Mouse (Mus musculus) cerebellum, adult 2 months (tissue): ENCODE data around the gene Thsd7b. TPM values are rescaled to one million over a fixed set of nuclear protein-coding genes. Genes with fewer than 3 reads are reported as not detected.

Source experiments
- DNase-seq, 2 experiments: peaks; one replicate each; pipeline ENCODE4 v3.0.0; 2021
- H3K27ac ChIP-seq: fragments of 200-500 bp; 2 replicates; pipeline ENCODE4 v1.5.1; 2012; ENCODE audit warnings: low read length, control low read depth, inconsistent platforms; ENCODE audit not compliant: insufficient read depth
- H3K27me3 ChIP-seq: fragments of 200-500 bp; 2 replicates; pipeline ENCODE4 v1.6.1; 2012; ENCODE audit warnings: inconsistent platforms, mild to moderate bottlenecking, low read length, moderate library complexity; ENCODE audit not compliant: control insufficient read depth, insufficient read depth
- H3K4me1 ChIP-seq: fragments of 200-500 bp; 2 replicates; pipeline ENCODE4 v1.6.1; 2011; ENCODE audit warnings: low read length; ENCODE audit not compliant: control insufficient read depth, insufficient read depth
- H3K4me3 ChIP-seq: fragments of 200-500 bp; replicated peaks from 2 replicates; pipeline ENCODE3; 2011; ENCODE audit warnings: mild to moderate bottlenecking, low read depth, low read length, control low read depth; ENCODE audit not compliant: insufficient read depth
- CTCF ChIP-seq: fragments of 200-500 bp; IDR thresholded peaks from 2 replicates; pipeline ENCODE4 v1.5.1; 2011; ENCODE audit warnings: low read depth, mild to moderate bottlenecking, control low read depth, low read length, moderate library complexity, borderline replicate concordance; ENCODE audit not compliant: insufficient read depth
- POLR2A ChIP-seq: fragments of 200-500 bp; IDR thresholded peaks from 2 replicates; pipeline ENCODE4 v1.6.1; 2011; ENCODE audit warnings: low read length, control low read depth, borderline replicate concordance; ENCODE audit not compliant: insufficient read depth
- WGBS: fragments of 180-500 bp; shearing (Covaris S2); methylation state at CpG from one replicate; pipeline ENCODE4 v1.1.7; 2018; 5-methylcytosine and 5-hydroxymethylcytosine counted together
- polyA plus RNA-seq: library from polyadenylated mRNA; depleted of rRNA; stranded (reverse); fragments of >200 nt; gene quantifications from 2 replicates; pipeline ENCODE4 v1.2.3, GENCODE M21; 2012

Gene Thsd7b
- polyA plus RNA-seq, 1 experiment = 1.7 TPM

- H3K27me3 ChIP-seq = no peaks in the 10 kb centered on the region
- TF ChIP-seq POLR2A (no peak), CTCF (no peak)
- H3K4me3 ChIP-seq = no peak overlapping the region
- no peak for DNase-seq
- no peaks in the 10 kb centered on the region for H3K4me1 ChIP-seq
- 79% methylated on average over 3 of the region's 3 CpGs for WGBS
- H3K27ac ChIP-seq = no peak overlapping the region
Measured at GRCm38 (mm10) chr1:130066193-130066959, 793.3 kb downstream of the Thsd7b start.

GRCm38 (mm10) chr1:130083788-130084187, 810.7 kb downstream of the Thsd7b start:
- no peaks in the 10 kb centered on the region for H3K27me3 ChIP-seq
- H3K4me3 ChIP-seq = no peak overlapping the region
- no peak overlapping the region for H3K27ac ChIP-seq
- 79% methylated on average over 2 of the region's 2 CpGs for WGBS
- H3K4me1 ChIP-seq = no peaks in the 10 kb centered on the region
- DNase-seq = no peak
- no peak for TF ChIP-seq POLR2A
- no peak for TF ChIP-seq CTCF

- Histone ChIP-seq H3K27ac (no peak overlapping the region), H3K4me3 (no peak overlapping the region), H3K27me3 (no peaks in the 10 kb centered on the region), H3K4me1 (no peaks in the 10 kb centered on the region)
- 70% methylated on average over 3 of the region's 3 CpGs for WGBS
- no peak for DNase-seq
- TF ChIP-seq CTCF (no peak), POLR2A (no peak)
Measured at GRCm38 (mm10) chr1:130085207-130085606, 812.1 kb downstream of the Thsd7b start.

- 90% methylated on average over 2 of the region's 2 CpGs for WGBS
- DNase-seq = no peak
- no peak overlapping the region for H3K27ac ChIP-seq
Measured at GRCm38 (mm10) chr1:130085910-130086309, 812.8 kb downstream of the Thsd7b start.

GRCm38 (mm10) chr1:130099227-130099626, 826.1 kb downstream of the Thsd7b start:
- no peak overlapping the region for H3K27ac ChIP-seq
- DNase-seq = no peak
- 66% methylated on average over 2 of the region's 2 CpGs for WGBS
- no peaks in the 10 kb centered on the region for H3K27me3 ChIP-seq
- TF ChIP-seq POLR2A (no peak), CTCF (no peak)
- no peak overlapping the region for H3K4me3 ChIP-seq
- no peaks in the 10 kb centered on the region for H3K4me1 ChIP-seq

More at GRCm38 (mm10) chr1:130085910-130086309, 812.8 kb downstream of the Thsd7b start:
- Histone ChIP-seq H3K27me3 (no peaks in the 10 kb centered on the region), H3K4me1 (no peaks in the 10 kb centered on the region), H3K4me3 (no peak overlapping the region)
- TF ChIP-seq CTCF = no peak

GRCm38 (mm10) chr1:130112580-130113314, 839.6 kb downstream of the Thsd7b start:
- no peaks in the 10 kb centered on the region for H3K4me1 ChIP-seq
- no peaks in the 10 kb centered on the region for H3K27me3 ChIP-seq
- no peak overlapping the region for H3K4me3 ChIP-seq
- TF ChIP-seq POLR2A (no peak), CTCF (no peak)
- WGBS = 91% methylated on average over 1 of the region's 1 CpGs
- no peak for DNase-seq
- no peak overlapping the region for H3K27ac ChIP-seq

- TF ChIP-seq CTCF (no peak), POLR2A (no peak)
- Histone ChIP-seq H3K4me1 (no peaks in the 10 kb centered on the region), H3K27ac (no peak overlapping the region), H3K27me3 (no peaks in the 10 kb centered on the region), H3K4me3 (no peak overlapping the region)
- DNase-seq = no peak
- 94% methylated on average over 2 of the region's 2 CpGs for WGBS
Measured at GRCm38 (mm10) chr1:130113549-130113948, 840.4 kb downstream of the Thsd7b start.

GRCm38 (mm10) chr1:130130901-130131300, 857.8 kb downstream of the Thsd7b start:
- Histone ChIP-seq H3K4me1 (no peaks in the 10 kb centered on the region), H3K4me3 (no peak overlapping the region), H3K27ac (no peak overlapping the region), H3K27me3 (no peaks in the 10 kb centered on the region)
- TF ChIP-seq POLR2A = no peak
- no peak for TF ChIP-seq CTCF
- no peak for DNase-seq
- 17% methylated on average over 3 of the region's 3 CpGs for WGBS
